Mouse (Mus musculus) forebrain, embryonic 12.5 days (tissue): ENCODE data around the gene Wipf2. TPM values are rescaled to one million over a fixed set of nuclear protein-coding genes. Genes with fewer than 3 reads are reported as not detected.
"Not testable (repeated sequence)": the region's sequence is repeated elsewhere in the genome, so short reads cannot be mapped to it uniquely, and the experiment has no call there.

Experiments
- ATAC-seq: fragments of 200-750 bp; cut with Nextera tagmentation; 2 replicates; pipeline ENCODE4 v1.8.0; 2017; ENCODE audit warnings: moderate TSS enrichment; ENCODE audit not compliant: low FRiP score
- H3K27ac ChIP-seq: fragments of 300-500 bp; sonication (generic); 2 replicates; pipeline ENCODE4 v1.5.1; 2016; ENCODE audit warnings: mild to moderate bottlenecking
- H3K27me3 ChIP-seq: fragments of 300-500 bp; sonication (generic); 2 replicates; pipeline ENCODE4 v1.6.1; 2016; ENCODE audit warnings: mild to moderate bottlenecking
- H3K36me3 ChIP-seq: fragments of 300-500 bp; sonication (generic); replicated peaks from 2 replicates; pipeline ENCODE4 v1.6.1; 2016; ENCODE audit warnings: mild to moderate bottlenecking
- H3K4me1 ChIP-seq: fragments of 300-500 bp; sonication (generic); 2 replicates; pipeline ENCODE4 v1.6.1; 2016
- H3K4me2 ChIP-seq: fragments of 300-500 bp; sonication (generic); 2 replicates; pipeline ENCODE4 v1.6.1; 2016; ENCODE audit warnings: mild to moderate bottlenecking, moderate library complexity
- H3K4me3 ChIP-seq: fragments of 300-500 bp; sonication (generic); replicated peaks from 2 replicates; pipeline ENCODE4 v1.5.1; 2016; ENCODE audit warnings: mild to moderate bottlenecking
- H3K9ac ChIP-seq: fragments of 300-500 bp; sonication (generic); 2 replicates; pipeline ENCODE4 v1.6.1; 2016; ENCODE audit warnings: mild to moderate bottlenecking
- H3K9me3 ChIP-seq: fragments of 300-500 bp; sonication (generic); 2 replicates; pipeline ENCODE4 v1.6.1; 2016
- WGBS: fragments of 180-500 bp; shearing (Covaris S2); methylation state at CpG from one replicate; pipeline ENCODE4 v1.1.7; 2016; 5-methylcytosine and 5-hydroxymethylcytosine counted together
- polyA plus RNA-seq: library from polyadenylated mRNA; unstranded; fragments of >200 nt; fragmentation: Nextera tagmentation; extraction: Ambion mirVana; gene quantifications from 2 replicates; pipeline ENCODE4 v1.2.1, GENCODE M21; 2016

Gene Wipf2
- polyA plus RNA-seq: 4.8 and 5.2 TPM in 2 replicates

- Histone ChIP-seq H3K36me3 (peaks cover 15% of the 10 kb centered on the region), H3K4me2 (peak within 1 kb of the TSS; percentile 77), H3K27me3 (peaks cover 2% of the 10 kb centered on the region; the same call in 1 of the 2 replicates), H3K27ac (peak within 1 kb of the TSS; percentile 94), H3K9me3 (no peaks in the 10 kb centered on the region), H3K4me3 (peak within 1 kb of the TSS; percentile 64), H3K9ac (peak within 1 kb of the TSS; percentile 74), H3K4me1 (peaks cover 19% of the 10 kb centered on the region)
- WGBS: 7% methylated on average over 41 of the region's 41 CpGs
- peak; percentile 95 for ATAC-seq
Observed at GRCm38 (mm10) chr11:98863028-98863750, at the start of gene Wipf2. Gene Wipf2 (plus strand): TSS chr11:98863638.

- Histone ChIP-seq H3K4me1 (peaks cover under 1% of the 10 kb centered on the region; the same call in 1 of the 2 replicates), H3K9ac (no peak overlapping the region), H3K4me3 (no peak overlapping the region), H3K4me2 (no peak overlapping the region), H3K36me3 (peaks cover 90% of the 10 kb centered on the region), H3K27ac (no peak overlapping the region), H3K9me3 (no peaks in the 10 kb centered on the region), H3K27me3 (no peaks in the 10 kb centered on the region)
- ATAC-seq: no peak
- 100% methylated on average over 1 of the region's 1 CpGs for WGBS
Observed at GRCm38 (mm10) chr11:98816706-98817239, 46.7 kb upstream of the Wipf2 start.

- Histone ChIP-seq H3K36me3 (peaks cover 96% of the 10 kb centered on the region), H3K9ac (no peak overlapping the region), H3K4me1 (no peaks in the 10 kb centered on the region), H3K27ac (no peak overlapping the region), H3K9me3 (no peaks in the 10 kb centered on the region), H3K27me3 (no peaks in the 10 kb centered on the region), H3K4me2 (no peak overlapping the region), H3K4me3 (no peak overlapping the region)
- 93% methylated on average over 5 of the region's 5 CpGs for WGBS
- no peak for ATAC-seq
Observed at GRCm38 (mm10) chr11:98820968-98821367, 42.5 kb upstream of the Wipf2 start.

GRCm38 (mm10) chr11:98826071-98826470 lies 37.4 kb upstream of the Wipf2 start:
- not testable (repeated sequence) for H3K4me2 ChIP-seq, H3K27ac ChIP-seq, H3K4me3 ChIP-seq, H3K4me1 ChIP-seq, H3K9ac ChIP-seq, ATAC-seq, H3K9me3 ChIP-seq, H3K27me3 ChIP-seq
- H3K36me3 ChIP-seq: peaks cover 94% of the 10 kb centered on the region
- WGBS: 100% methylated on average over 2 of the region's 2 CpGs

- Histone ChIP-seq H3K4me1 (no peaks in the 10 kb centered on the region), H3K27me3 (no peaks in the 10 kb centered on the region), H3K9ac (no peak overlapping the region), H3K36me3 (peaks cover 94% of the 10 kb centered on the region), H3K9me3 (no peaks in the 10 kb centered on the region), H3K4me2 (no peak overlapping the region), H3K4me3 (no peak overlapping the region), H3K27ac (no peak overlapping the region)
- WGBS: 84% methylated on average over 2 of the region's 2 CpGs
- ATAC-seq: no peak
Observed at GRCm38 (mm10) chr11:98827877-98828276, 35.6 kb upstream of the Wipf2 start.

GRCm38 (mm10) chr11:98829091-98829775 lies 34.2 kb upstream of the Wipf2 start:
- Histone ChIP-seq H3K4me2 (no peak overlapping the region), H3K27ac (no peak overlapping the region), H3K27me3 (no peaks in the 10 kb centered on the region), H3K4me3 (no peak overlapping the region), H3K9me3 (no peaks in the 10 kb centered on the region), H3K36me3 (peaks cover 93% of the 10 kb centered on the region), H3K4me1 (peaks cover 2% of the 10 kb centered on the region; the same call in 1 of the 2 replicates), H3K9ac (no peak overlapping the region)
- WGBS: 73% methylated on average over 12 of the region's 12 CpGs
- no peak for ATAC-seq

- H3K36me3 ChIP-seq: peaks cover 91% of the 10 kb centered on the region
- ATAC-seq: no peak
- peaks cover 8% of the 10 kb centered on the region for H3K4me1 ChIP-seq
- H3K27ac ChIP-seq: no peak overlapping the region
- no peaks in the 10 kb centered on the region for H3K9me3 ChIP-seq
- no peak overlapping the region for H3K4me2 ChIP-seq
- no peak overlapping the region for H3K9ac ChIP-seq
- 86% methylated on average over 4 of the region's 4 CpGs for WGBS
- no peak overlapping the region for H3K4me3 ChIP-seq
- H3K27me3 ChIP-seq: no peaks in the 10 kb centered on the region
Observed at GRCm38 (mm10) chr11:98829875-98830274, 33.6 kb upstream of the Wipf2 start.

GRCm38 (mm10) chr11:98835296-98835695 lies 28.1 kb upstream of the Wipf2 start:
- Histone ChIP-seq H3K9me3 (no peaks in the 10 kb centered on the region), H3K9ac (no peak overlapping the region), H3K27me3 (peaks cover 36% of the 10 kb centered on the region), H3K36me3 (peaks cover 41% of the 10 kb centered on the region), H3K4me3 (no peak overlapping the region), H3K4me2 (no peak overlapping the region), H3K27ac (no peak overlapping the region), H3K4me1 (peaks cover 38% of the 10 kb centered on the region)
- WGBS: 31% methylated on average over 5 of the region's 5 CpGs
- no peak for ATAC-seq

GRCm38 (mm10) chr11:98835725-98836124 lies 27.7 kb upstream of the Wipf2 start:
- ATAC-seq: no peak
- 57% methylated on average over 3 of the region's 3 CpGs for whole genome bisulfite sequencing
- H3K9ac ChIP-seq: no peak overlapping the region
- no peak overlapping the region for H3K27ac ChIP-seq
- H3K36me3 ChIP-seq: peaks cover 37% of the 10 kb centered on the region
- no peaks in the 10 kb centered on the region for H3K9me3 ChIP-seq
- H3K27me3 ChIP-seq: peaks cover 36% of the 10 kb centered on the region
- H3K4me3 ChIP-seq: no peak overlapping the region
- no peak overlapping the region for H3K4me2 ChIP-seq
- H3K4me1 ChIP-seq: peaks cover 38% of the 10 kb centered on the region

- no peak overlapping the region for H3K9ac ChIP-seq
- H3K36me3 ChIP-seq: peaks cover 35% of the 10 kb centered on the region
- peak overlapping the region; percentile 63; the same call in 1 of the 2 replicates for H3K4me3 ChIP-seq
- no peaks in the 10 kb centered on the region for H3K9me3 ChIP-seq
- peaks cover 38% of the 10 kb centered on the region for H3K4me1 ChIP-seq
- 31% methylated on average over 7 of the region's 7 CpGs for WGBS
- H3K27me3 ChIP-seq: peaks cover 36% of the 10 kb centered on the region
- ATAC-seq: peak; percentile 10; the same call in 1 of the 2 replicates
- H3K27ac ChIP-seq: no peak overlapping the region
- peak overlapping the region; percentile 100 for H3K4me2 ChIP-seq
Observed at GRCm38 (mm10) chr11:98836128-98836527, 27.3 kb upstream of the Wipf2 start.

GRCm38 (mm10) chr11:98836651-98837141 lies 26.7 kb upstream of the Wipf2 start, which contains the start of gene Rapgefl1:
Gene Rapgefl1 (plus strand): TSS chr11:98836785.
- under 1% methylated on average over 42 of the region's 48 CpGs for WGBS
- Histone ChIP-seq H3K4me3 (peak within 1 kb of the TSS; percentile 63), H3K9me3 (no peaks in the 10 kb centered on the region), H3K27me3 (peaks cover 36% of the 10 kb centered on the region), H3K36me3 (peaks cover 30% of the 10 kb centered on the region), H3K9ac (peak within 1 kb of the TSS; percentile 71), H3K27ac (peak within 1 kb of the TSS; percentile 65), H3K4me1 (peaks cover 38% of the 10 kb centered on the region), H3K4me2 (peak within 1 kb of the TSS; percentile 100)
- peak; percentile 93 for ATAC-seq

- Histone ChIP-seq H3K9ac (peak overlapping the region; percentile 71), H3K4me1 (peaks cover 38% of the 10 kb centered on the region), H3K27me3 (peaks cover 36% of the 10 kb centered on the region), H3K4me3 (peak overlapping the region; percentile 63), H3K9me3 (no peaks in the 10 kb centered on the region), H3K36me3 (peaks cover 24% of the 10 kb centered on the region), H3K27ac (no peak overlapping the region), H3K4me2 (peak overlapping the region; percentile 100)
- WGBS: 2% methylated on average over 29 of the region's 29 CpGs
- peak; percentile 43; the same call in 1 of the 2 replicates for ATAC-seq
Observed at GRCm38 (mm10) chr11:98837231-98837704, 26.2 kb upstream of the Wipf2 start.
